Mouse (Mus musculus) R1 (cell line): ENCODE measurements around the gene Flywch2.

ENCODE experiments used
- DNase-seq: peaks from one replicate; pipeline ENCODE4 v3.0.0-alpha.2; 2018; ENCODE audit warnings: low read depth, low spot score

The Flywch2 gene

DNA sequence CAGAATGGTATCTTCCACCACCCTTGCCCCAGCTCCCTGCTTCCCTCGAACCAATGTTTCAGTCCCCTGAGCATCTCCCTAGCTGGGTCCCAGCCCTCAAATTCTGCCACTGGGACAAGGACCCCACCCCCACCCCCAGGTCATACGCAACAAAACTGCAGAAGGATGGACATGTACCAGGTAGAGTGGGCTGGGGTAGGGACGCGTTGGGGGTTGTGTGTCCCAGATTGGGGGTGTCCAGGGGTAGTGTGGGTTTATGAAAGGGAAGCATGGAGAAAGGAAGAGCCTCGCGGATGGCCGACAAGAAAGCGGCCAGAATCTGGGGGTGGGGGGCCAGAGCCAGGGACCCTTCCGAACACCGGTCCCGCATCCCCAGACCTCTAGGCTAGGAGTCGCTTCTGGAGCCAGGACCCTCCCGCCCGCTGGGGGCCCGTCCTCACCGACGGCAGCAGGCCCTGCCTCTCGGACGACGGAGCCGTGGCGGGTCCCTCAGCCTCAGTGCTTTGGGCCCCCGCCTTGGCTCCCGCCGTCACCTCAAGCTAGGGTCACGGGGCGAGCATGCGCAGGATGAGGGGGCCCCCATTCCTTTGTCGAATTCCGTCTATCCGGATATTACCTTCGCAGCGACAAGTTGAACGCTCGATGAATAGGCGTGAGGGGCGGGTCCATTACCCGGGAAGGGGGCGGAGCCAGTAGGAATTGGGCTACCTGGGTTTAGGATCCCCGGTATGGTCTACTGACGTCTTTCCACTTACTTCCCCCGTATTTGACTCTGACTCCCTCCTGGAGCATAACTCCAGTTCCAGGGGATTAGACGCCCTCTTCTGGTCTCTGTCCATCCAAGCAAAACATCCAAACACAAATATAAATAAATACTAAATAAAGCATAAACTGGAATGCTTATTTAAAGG lies at the start of gene Flywch2:
Flywch2 (minus strand) TSS at position 521 of the 911 bp plus-strand sequence.
- DNase-seq = peak; percentile 92

GRCm38 (mm10) chr17:23831201-23831600 lies 45.3 kb upstream of the Flywch2 start:
- DNase-seq = no peak

- DNase-seq = peak; percentile 91
Observed at GRCm38 (mm10) chr17:23829064-23829619, 43.3 kb upstream of the Flywch2 start, which contains the start of gene Elob. Gene Elob (minus strand): TSS chr17:23829136.

- DNase-seq = peak; percentile 86
Observed at GRCm38 (mm10) chr17:23828271-23829001, 42.6 kb upstream of the Flywch2 start.

DNA sequence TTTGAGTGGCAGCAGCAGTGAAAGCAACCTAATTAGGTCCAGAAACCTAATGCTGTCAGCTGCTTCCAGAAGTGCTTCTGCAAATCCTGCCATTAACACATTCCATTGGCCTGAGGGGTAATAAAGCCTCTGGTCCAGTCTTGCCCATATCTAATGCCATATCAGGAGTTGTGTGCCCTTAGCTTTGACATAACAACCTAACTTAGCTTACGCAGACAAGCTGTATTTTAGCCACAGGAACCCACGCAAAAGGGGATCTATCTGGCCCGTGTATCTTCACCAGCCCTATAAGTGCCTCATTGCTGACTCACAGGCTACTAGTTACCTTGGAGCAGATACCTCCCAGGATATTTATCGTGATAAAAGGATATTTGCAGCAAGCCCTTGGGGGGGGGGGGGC lies 39.7 kb upstream of the Flywch2 start:
- DNase-seq = no peak

- no peak for DNase-seq
Observed at GRCm38 (mm10) chr17:23823614-23824013, 37.7 kb upstream of the Flywch2 start.

GRCm38 (mm10) chr17:23823018-23823417 lies 37.1 kb upstream of the Flywch2 start:
- no peak for DNase-seq

DNA sequence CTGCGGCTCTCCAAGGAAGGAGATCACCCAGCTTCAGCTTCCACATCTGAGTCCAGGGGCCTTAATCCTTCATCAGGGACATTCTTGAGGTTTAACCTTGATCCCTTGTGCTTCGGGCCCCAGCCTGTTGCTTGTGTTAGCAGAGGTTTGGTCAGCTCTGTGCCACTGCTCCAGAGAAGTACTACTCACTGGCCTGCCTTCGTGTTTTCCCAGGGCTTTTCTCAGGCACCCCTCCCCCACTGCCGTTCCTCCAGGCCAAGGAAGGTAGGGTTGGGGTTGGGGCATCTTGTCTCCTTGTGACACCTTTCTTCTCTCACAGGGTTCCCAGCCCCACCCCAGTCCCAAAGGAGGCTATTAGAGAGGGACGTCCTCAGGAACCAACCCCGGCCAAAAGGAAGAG lies 36.2 kb upstream of the Flywch2 start:
- DNase-seq = peak; percentile 52

DNA sequence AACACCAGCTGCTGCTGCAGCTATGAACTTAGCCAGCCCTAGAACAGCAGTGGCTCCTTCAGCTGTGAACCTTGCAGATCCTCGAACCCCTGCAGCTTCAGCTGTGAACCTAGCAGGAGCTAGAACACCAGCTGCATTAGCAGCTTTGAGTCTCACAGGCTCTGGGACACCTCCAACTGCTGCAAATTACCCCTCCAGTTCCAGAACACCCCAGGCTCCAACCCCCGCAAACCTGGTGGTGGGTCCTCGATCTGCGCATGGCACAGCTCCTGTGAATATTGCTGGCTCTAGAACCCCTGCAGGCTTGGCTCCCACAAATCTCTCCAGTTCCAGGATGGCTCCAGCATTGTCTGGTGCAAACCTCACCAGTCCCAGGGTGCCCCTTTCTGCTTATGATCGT lies 34.9 kb upstream of the Flywch2 start:
- DNase-seq = no peak

GRCm38 (mm10) chr17:23819235-23819634 lies 33.4 kb upstream of the Flywch2 start:
- DNase-seq = no peak

DNA sequence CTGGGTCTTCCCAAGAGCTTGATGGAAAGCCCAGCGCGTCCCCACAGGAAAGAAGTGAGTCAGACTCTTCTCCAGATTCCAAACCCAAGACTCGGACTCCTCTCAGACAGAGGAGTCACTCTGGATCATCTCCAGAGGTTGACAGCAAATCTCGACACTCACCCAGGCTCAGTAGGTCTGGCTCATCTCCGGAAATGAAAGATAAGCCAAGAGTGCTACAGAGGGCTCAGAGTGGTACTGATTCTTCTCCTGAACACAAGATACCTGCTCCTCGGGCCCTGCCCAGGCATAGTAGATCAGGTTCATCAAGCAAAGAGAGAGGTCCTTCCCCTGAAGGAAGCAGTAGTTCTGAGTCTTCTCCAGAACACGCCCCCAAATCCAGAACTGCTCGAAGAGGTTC lies 32.7 kb upstream of the Flywch2 start:
- DNase-seq = no peak

DNA sequence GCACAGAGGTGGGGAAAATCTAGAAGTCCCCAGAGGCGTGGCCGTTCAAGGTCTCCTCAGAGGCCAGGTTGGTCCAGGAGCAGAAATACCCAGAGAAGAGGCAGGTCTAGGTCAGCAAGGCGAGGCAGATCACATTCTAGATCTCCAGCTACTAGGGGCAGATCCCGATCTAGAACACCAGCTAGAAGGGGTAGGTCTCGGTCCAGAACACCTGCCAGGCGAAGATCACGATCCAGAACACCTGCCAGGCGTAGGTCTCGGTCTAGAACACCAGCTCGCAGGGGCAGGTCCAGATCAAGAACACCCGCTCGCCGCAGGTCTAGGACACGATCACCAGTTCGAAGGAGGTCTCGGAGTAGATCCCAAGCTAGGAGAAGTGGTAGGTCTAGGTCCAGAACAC lies 29.8 kb upstream of the Flywch2 start:
- no peak for DNase-seq

DNA sequence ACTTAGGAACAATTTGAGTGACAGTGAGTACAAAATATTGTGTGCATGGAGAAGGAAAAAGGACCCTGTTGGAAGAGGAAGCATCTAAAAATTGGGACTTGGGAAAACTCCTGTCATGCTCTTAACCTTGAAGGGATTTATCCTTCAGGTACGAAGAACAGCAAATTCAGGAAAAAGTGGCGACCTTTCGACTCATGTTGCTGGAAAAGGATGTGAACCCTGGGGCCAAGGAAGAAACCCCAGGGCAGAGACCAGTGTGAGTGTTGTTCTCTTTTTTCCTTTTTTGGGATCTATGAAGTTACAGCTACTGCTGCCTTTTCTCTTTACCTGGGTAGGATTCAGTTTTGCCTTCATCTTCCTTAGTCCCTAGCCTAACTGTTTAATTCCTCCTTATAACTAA lies 22.0 kb upstream of the Flywch2 start:
- no peak for DNase-seq

- peak; percentile 73 for DNase-seq
Observed at GRCm38 (mm10) chr17:23806867-23807266, 21.0 kb upstream of the Flywch2 start.

GRCm38 (mm10) chr17:23804426-23805085 lies 18.7 kb upstream of the Flywch2 start:
- DNase-seq = no peak

DNA sequence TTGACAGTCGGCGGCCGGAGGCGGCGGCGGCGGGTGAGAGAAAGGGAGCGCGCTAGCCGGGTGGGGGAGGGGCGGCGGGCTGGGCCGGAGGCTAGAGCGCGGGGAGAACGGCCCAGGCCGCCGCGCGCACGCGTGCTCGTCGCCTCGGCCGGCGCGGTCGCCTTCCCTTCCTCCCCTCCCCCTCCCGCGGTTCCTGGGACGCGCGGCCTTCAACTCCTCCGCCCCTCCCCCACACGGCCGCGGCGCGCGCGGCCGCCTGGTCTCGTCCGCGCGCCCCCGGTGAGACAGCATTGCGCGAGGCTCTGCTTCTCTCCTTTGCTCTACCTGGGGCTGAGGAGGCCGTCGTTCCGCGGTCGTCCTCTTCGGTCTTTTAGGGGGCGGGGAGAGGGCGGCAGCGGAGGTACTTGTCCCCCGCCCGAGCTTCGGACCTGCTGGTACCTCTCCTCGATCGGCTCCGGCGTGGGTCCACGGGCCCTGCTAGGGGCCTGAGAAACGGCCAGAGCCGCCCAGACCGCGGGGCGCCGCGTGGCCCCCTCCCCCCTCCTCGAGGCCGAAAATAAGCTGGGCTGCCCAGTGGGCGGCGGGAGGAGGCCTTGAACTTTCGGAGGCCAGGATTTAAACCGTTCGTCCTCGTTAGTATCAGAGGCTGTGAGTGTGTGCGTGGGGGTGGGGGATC lies 17.6 kb upstream of the Flywch2 start:
- DNase-seq = peak; percentile 91

GRCm38 (mm10) chr17:23802746-23803365 lies 17.0 kb upstream of the Flywch2 start:
- DNase-seq = peak; percentile 100

DNA sequence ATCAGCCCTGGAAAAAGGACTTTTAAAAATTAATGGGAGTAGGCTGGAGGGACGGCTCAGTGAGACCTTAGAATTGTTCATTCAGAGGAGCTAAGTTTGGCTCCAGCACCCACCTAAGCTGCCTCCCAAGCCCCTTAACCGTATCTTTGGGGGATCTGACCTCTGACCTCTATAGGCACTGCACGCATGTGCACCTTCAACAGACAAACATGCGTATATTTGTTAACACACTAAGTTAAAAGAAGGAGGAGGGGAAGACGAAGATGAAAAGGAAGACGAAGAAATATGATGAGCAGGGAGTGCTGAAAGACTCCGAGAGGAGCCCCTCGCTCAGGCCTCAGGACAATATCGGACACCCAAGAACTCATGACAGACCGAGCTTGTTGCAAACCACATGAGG lies 15.7 kb upstream of the Flywch2 start:
- DNase-seq = no peak

DNA sequence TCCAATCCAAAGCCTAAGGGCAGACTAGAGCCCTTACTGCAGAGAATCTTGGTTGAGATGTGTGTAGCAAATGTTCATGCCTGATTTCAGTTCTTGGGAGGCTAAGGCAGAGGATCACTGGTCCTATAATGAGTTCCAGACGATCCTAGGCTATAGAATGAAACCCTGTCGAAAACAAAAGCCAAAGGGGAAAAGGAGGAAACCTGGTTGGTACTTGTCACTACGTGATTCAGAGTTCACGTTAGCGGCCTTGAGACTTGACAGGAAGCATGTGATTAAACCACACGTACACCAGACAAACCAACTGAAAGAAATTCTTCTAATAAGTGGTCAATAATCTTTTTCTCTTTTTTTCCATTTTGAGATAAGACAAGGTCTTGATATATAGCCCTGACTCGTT lies 11.4 kb upstream of the Flywch2 start:
- DNase-seq = no peak

GRCm38 (mm10) chr17:23795323-23795722 lies 9.4 kb upstream of the Flywch2 start:
- peak; percentile 52 for DNase-seq

DNA sequence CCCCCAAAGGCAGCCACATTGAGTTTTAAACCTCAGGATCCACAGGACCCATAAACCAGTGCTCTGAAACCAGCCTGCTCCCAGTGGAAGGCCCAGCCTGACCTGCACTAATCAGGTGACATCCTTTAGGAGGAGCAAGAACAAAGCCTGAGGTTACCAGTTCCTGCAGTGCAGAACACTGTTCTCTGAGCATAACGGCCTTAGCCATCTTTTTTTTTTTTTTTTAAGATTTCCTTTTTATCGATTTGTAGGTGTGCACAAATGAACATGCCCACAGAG lies 5.1 kb upstream of the Flywch2 start:
- DNase-seq = no peak
